Mouse (Mus musculus) right cerebral cortex, postnatal 36 days (tissue): ENCODE results near the gene Ssb.
A peak's percentile ranks its signal among the peaks of the same experiment; 100 is the strongest.
"Not testable (repeated sequence)": the region's sequence is repeated elsewhere in the genome, so short reads cannot be mapped to it uniquely, and the experiment has no call there.

Experiments
- DNase-seq, 2 experiments: peaks; one replicate each; pipeline ENCODE4 v3.0.0; 2022; ENCODE audit warnings: low spot score in 2 of 2, mixed read lengths in 1 of 2

Ssb gene

GRCm38 (mm10) chr2:69862117-69862657 lies 825 bp downstream of the Ssb start:
- no peak for DNase-seq

- DNase-seq: no peak
These were observed 22.6 kb downstream of the Ssb start for GRCm38 (mm10) chr2:69883990-69884391.

- DNase-seq: no peak
These were observed 23.2 kb downstream of the Ssb start for GRCm38 (mm10) chr2:69884581-69884980.

GRCm38 (mm10) chr2:69885050-69885449 lies 23.7 kb downstream of the Ssb start:
- no peak for DNase-seq

- DNase-seq: peak; percentile 86
These were observed 24.3 kb downstream of the Ssb start, which contains the start of gene Mettl5 for GRCm38 (mm10) chr2:69885451-69886305. Mettl5 (minus strand) TSS chr2:69885615.

- DNase-seq: no peak
These were observed 27.6 kb downstream of the Ssb start for GRCm38 (mm10) chr2:69888957-69889356.

- no peak for DNase-seq
These were observed 29.5 kb downstream of the Ssb start for GRCm38 (mm10) chr2:69890843-69891242.

GRCm38 (mm10) chr2:69893145-69893544 lies 31.8 kb downstream of the Ssb start:
- DNase-seq: no peak

GRCm38 (mm10) chr2:69893891-69894290 lies 32.5 kb downstream of the Ssb start:
- DNase-seq: no peak

- no peak for DNase-seq
These were observed 34.3 kb downstream of the Ssb start for GRCm38 (mm10) chr2:69895502-69896223.

- no peak for DNase-seq
These were observed 34.8 kb downstream of the Ssb start for GRCm38 (mm10) chr2:69896224-69896581.

- DNase-seq: peak; percentile 94 to 95
These were observed 35.8 kb downstream of the Ssb start, which contains the start of gene Ubr3 for GRCm38 (mm10) chr2:69897039-69897617. Ubr3 (plus strand) TSS chr2:69897246.

GRCm38 (mm10) chr2:69897618-69898575 lies 36.5 kb downstream of the Ssb start:
- DNase-seq: peak; percentile 29 to 41

GRCm38 (mm10) chr2:69903541-69903940 lies 42.2 kb downstream of the Ssb start:
- no peak for DNase-seq

- not testable (repeated sequence) for DNase-seq
These were observed 46.0 kb downstream of the Ssb start for GRCm38 (mm10) chr2:69907394-69907793.

GRCm38 (mm10) chr2:69912801-69913200 lies 51.4 kb downstream of the Ssb start:
- no peak for DNase-seq

GRCm38 (mm10) chr2:69917301-69917700 lies 55.9 kb downstream of the Ssb start:
- no peak for DNase-seq
